Mouse (Mus musculus) heart, postnatal 0 days (tissue): Measurements from ENCODE around the gene Ap1s3. TPM values are rescaled to one million over a fixed set of nuclear protein-coding genes. Genes with fewer than 3 reads are reported as not detected.
A peak's percentile ranks its signal among the peaks of the same experiment; 100 is the strongest.

Experiments used
- ATAC-seq: fragments of 200-750 bp; cut with Nextera tagmentation; 2 replicates; pipeline ENCODE4 v1.8.0; 2017; ENCODE audit warnings: low read depth, moderate number of reproducible peaks, moderate library complexity; ENCODE audit not compliant: insufficient read depth
- DNase-seq: peaks from one replicate; pipeline ENCODE4 v3.0.0-alpha.2; 2016; ENCODE audit warnings: low spot score
- H3K27ac ChIP-seq: fragments of 300-500 bp; sonication (generic); 2 replicates; pipeline ENCODE4 v1.5.1; 2014; ENCODE audit warnings: low read depth, mild to moderate bottlenecking
- H3K27me3 ChIP-seq: fragments of 300-500 bp; sonication (generic); 2 replicates; pipeline ENCODE4 v1.6.1; 2014; ENCODE audit warnings: low read length, mixed read lengths; ENCODE audit not compliant: control insufficient read depth, insufficient read depth
- H3K36me3 ChIP-seq: fragments of 300-500 bp; sonication (generic); replicated peaks from 2 replicates; pipeline ENCODE4 v1.6.1; 2014; ENCODE audit warnings: low read length, mixed read lengths; ENCODE audit not compliant: control insufficient read depth, insufficient read depth
- H3K4me1 ChIP-seq: fragments of 300-500 bp; sonication (generic); 2 replicates; pipeline ENCODE4 v1.6.1; 2014; ENCODE audit warnings: antibody characterized with exemption; ENCODE audit not compliant: control insufficient read depth, insufficient read depth
- H3K4me2 ChIP-seq: fragments of 300-500 bp; sonication (generic); 2 replicates; pipeline ENCODE4 v1.6.1; 2014; ENCODE audit warnings: low read depth, mild to moderate bottlenecking, low read length, moderate library complexity
- H3K4me3 ChIP-seq: fragments of 300-500 bp; sonication (generic); 2 replicates; pipeline ENCODE4 v1.5.1; 2014; ENCODE audit warnings: low read depth, low read length
- H3K9ac ChIP-seq: fragments of 300-500 bp; sonication (generic); replicated peaks from 2 replicates; pipeline ENCODE4 v1.6.1; 2014; ENCODE audit warnings: low read depth, low read length, mixed read lengths
- H3K9me3 ChIP-seq: fragments of 300-500 bp; sonication (generic); replicated peaks from 2 replicates; pipeline ENCODE4 v1.6.1; 2016; ENCODE audit warnings: low read length; ENCODE audit not compliant: control insufficient read depth
- CTCF ChIP-seq: IDR thresholded peaks from 2 replicates; pipeline ENCODE4 v1.5.1; 2016; ENCODE audit warnings: antibody characterized with exemption, control low read depth, low read depth
- EP300 ChIP-seq: IDR thresholded peaks from 2 replicates; pipeline ENCODE4 v1.6.1; 2016; ENCODE audit warnings: antibody characterized with exemption, low read depth
- WGBS: fragments of 180-500 bp; shearing (Covaris S2); extraction: QIAGEN DNeasy Blood & Tissue Kit; methylation state at CpG from one replicate; pipeline ENCODE4 v1.1.7; 2014; 5-methylcytosine and 5-hydroxymethylcytosine counted together
- polyA plus RNA-seq: library from polyadenylated mRNA; unstranded; fragments of >200 nt; fragmentation: Nextera tagmentation; extraction: Ambion mirVana; gene quantifications from 2 replicates; pipeline ENCODE4 v1.2.1, GENCODE M21; 2015
- total RNA-seq: library from RNA; depleted of rRNA; stranded (reverse); fragments of >200 nt; gene quantifications from 2 replicates; pipeline ENCODE4 v1.2.3, GENCODE M21; 2014; ENCODE audit warnings: low replicate concordance

Gene Ap1s3
- total and polyA plus RNA-seq, 2 experiments from 2014 or later = 0.94 TPM; not detected in 1

- no peaks in the 10 kb centered on the region for H3K4me1 ChIP-seq
- WGBS = 78% methylated on average over 2 of the region's 2 CpGs
- no peak overlapping the region for H3K9ac ChIP-seq
- no peaks in the 10 kb centered on the region for H3K27me3 ChIP-seq
- TF ChIP-seq EP300 (no peak), CTCF (no peak)
- peaks cover 23% of the 10 kb centered on the region for H3K36me3 ChIP-seq
- H3K9me3 ChIP-seq = no peaks in the 10 kb centered on the region
- ATAC-seq (no peak), DNase-seq (no peak)
- H3K4me2 ChIP-seq = no peak overlapping the region
- H3K27ac ChIP-seq = no peak overlapping the region
- no peak overlapping the region for H3K4me3 ChIP-seq
These were observed 26.7 kb upstream of the Ap1s3 start for GRCm38 (mm10) chr1:79698506-79698905.

- Histone ChIP-seq H3K36me3 (peaks cover 17% of the 10 kb centered on the region; the same call in 1 of the 2 replicates), H3K4me3 (no peak overlapping the region), H3K4me1 (no peaks in the 10 kb centered on the region), H3K27me3 (no peaks in the 10 kb centered on the region), H3K9ac (no peak overlapping the region), H3K4me2 (no peak overlapping the region), H3K9me3 (no peaks in the 10 kb centered on the region), H3K27ac (no peak overlapping the region)
- peak; percentile 36; the same call in 1 of the 2 replicates for ATAC-seq
- DNase-seq = peak; percentile 12
- WGBS = 44% methylated on average over 9 of the region's 9 CpGs
- TF ChIP-seq CTCF (no peak), EP300 (no peak)
These were observed 25.6 kb upstream of the Ap1s3 start for GRCm38 (mm10) chr1:79697382-79697781.

- Histone ChIP-seq H3K9ac (no peak overlapping the region), H3K4me2 (no peak overlapping the region), H3K4me3 (no peak overlapping the region), H3K4me1 (no peaks in the 10 kb centered on the region), H3K36me3 (peaks cover 14% of the 10 kb centered on the region; the same call in 1 of the 2 replicates), H3K9me3 (no peaks in the 10 kb centered on the region), H3K27me3 (no peaks in the 10 kb centered on the region), H3K27ac (no peak overlapping the region)
- no peak for DNase-seq
- 52% methylated on average over 5 of the region's 5 CpGs for WGBS
- TF ChIP-seq EP300 (no peak), CTCF (no peak)
- no peak for ATAC-seq
These were observed 25.2 kb upstream of the Ap1s3 start for GRCm38 (mm10) chr1:79696933-79697332.

- ATAC-seq = no peak
- Histone ChIP-seq H3K36me3 (no peaks in the 10 kb centered on the region), H3K27ac (no peak overlapping the region), H3K4me3 (no peak overlapping the region), H3K9ac (no peak overlapping the region), H3K9me3 (peaks cover 7% of the 10 kb centered on the region; the same call in 1 of the 2 replicates), H3K4me1 (no peaks in the 10 kb centered on the region), H3K27me3 (no peaks in the 10 kb centered on the region), H3K4me2 (no peak overlapping the region)
- 70% methylated on average over 3 of the region's 3 CpGs for WGBS
- no peak for DNase-seq
- TF ChIP-seq EP300 (no peak), CTCF (no peak)
These were observed 20.7 kb upstream of the Ap1s3 start for GRCm38 (mm10) chr1:79692482-79692881.

GRCm38 (mm10) chr1:79687254-79687653, 15.5 kb upstream of the Ap1s3 start:
- Histone ChIP-seq H3K4me2 (no peak overlapping the region), H3K36me3 (no peaks in the 10 kb centered on the region), H3K4me1 (no peaks in the 10 kb centered on the region), H3K9me3 (peaks cover 7% of the 10 kb centered on the region; the same call in 1 of the 2 replicates), H3K4me3 (no peak overlapping the region), H3K27ac (no peak overlapping the region), H3K27me3 (no peaks in the 10 kb centered on the region), H3K9ac (no peak overlapping the region)
- DNase-seq = no peak
- TF ChIP-seq EP300 = no peak
- no peak for TF ChIP-seq CTCF
- 14% methylated on average over 1 of the region's 1 CpGs for WGBS
- no peak for ATAC-seq

GRCm38 (mm10) chr1:79684027-79684426, 12.3 kb upstream of the Ap1s3 start:
- H3K4me3 ChIP-seq = no peak overlapping the region
- DNase-seq = no peak
- TF ChIP-seq EP300 (no peak), CTCF (no peak)
- no peaks in the 10 kb centered on the region for H3K27me3 ChIP-seq
- H3K4me1 ChIP-seq = no peaks in the 10 kb centered on the region
- H3K36me3 ChIP-seq = no peaks in the 10 kb centered on the region
- no peak for ATAC-seq
- no peak overlapping the region for H3K27ac ChIP-seq
- H3K9ac ChIP-seq = no peak overlapping the region
- no peak overlapping the region for H3K4me2 ChIP-seq
- peaks cover 7% of the 10 kb centered on the region; the same call in 1 of the 2 replicates for H3K9me3 ChIP-seq
